Mouse (Mus musculus) midbrain, embryonic 13.5 days (tissue): ENCODE results near the gene Sh3bp1. TPM values are rescaled to one million over a fixed set of nuclear protein-coding genes. Genes with fewer than 3 reads are reported as not detected.

Source experiments
- ATAC-seq: fragments of 200-750 bp; cut with Nextera tagmentation; 2 replicates; pipeline ENCODE4 v1.8.0; 2017; ENCODE audit warnings: mild to moderate bottlenecking, moderate TSS enrichment, moderate library complexity
- H3K27ac ChIP-seq: fragments of 300-500 bp; sonication (generic); 2 replicates; pipeline ENCODE4 v1.5.1; 2015; ENCODE audit warnings: inconsistent platforms, mild to moderate bottlenecking, moderate library complexity
- H3K27me3 ChIP-seq: fragments of 300-500 bp; sonication (generic); 2 replicates; pipeline ENCODE4 v1.6.1; 2015; ENCODE audit warnings: mild to moderate bottlenecking, inconsistent platforms
- H3K36me3 ChIP-seq: fragments of 300-500 bp; sonication (generic); 2 replicates; pipeline ENCODE4 v1.6.1; 2015; ENCODE audit warnings: mild to moderate bottlenecking, inconsistent platforms
- H3K4me1 ChIP-seq: fragments of 300-500 bp; sonication (generic); replicated peaks from 2 replicates; pipeline ENCODE4 v1.6.1; 2015; ENCODE audit warnings: inconsistent platforms
- H3K4me2 ChIP-seq: fragments of 300-500 bp; sonication (generic); replicated peaks from 2 replicates; pipeline ENCODE4 v1.6.1; 2015; ENCODE audit warnings: moderate library complexity, mild to moderate bottlenecking, inconsistent platforms
- H3K4me3 ChIP-seq: fragments of 300-500 bp; sonication (generic); replicated peaks from 2 replicates; pipeline ENCODE4 v1.5.1; 2015; ENCODE audit warnings: mild to moderate bottlenecking, inconsistent platforms
- H3K9ac ChIP-seq: fragments of 300-500 bp; sonication (generic); replicated peaks from 2 replicates; pipeline ENCODE4 v1.6.1; 2015; ENCODE audit warnings: mild to moderate bottlenecking, inconsistent platforms
- H3K9me3 ChIP-seq: fragments of 300-500 bp; sonication (generic); 2 replicates; pipeline ENCODE4 v1.6.1; 2016; ENCODE audit warnings: mild to moderate bottlenecking, inconsistent platforms
- WGBS: fragments of 180-500 bp; shearing (Covaris S2); methylation state at CpG from one replicate; pipeline ENCODE4 v1.1.7; 2015; 5-methylcytosine and 5-hydroxymethylcytosine counted together
- polyA plus RNA-seq: library from polyadenylated mRNA; unstranded; fragments of >200 nt; fragmentation: Nextera tagmentation; extraction: Ambion mirVana; gene quantifications from 2 replicates; pipeline ENCODE4 v1.2.1, GENCODE M21; 2015

Sh3bp1 gene
- polyA plus RNA-seq, 1 experiment from 2014 or later = 4.9 TPM

- 7% methylated on average over 2 of the region's 2 CpGs for WGBS
- no peaks in the 10 kb centered on the region for H3K9me3 ChIP-seq
- peaks cover 17% of the 10 kb centered on the region for H3K4me1 ChIP-seq
- H3K4me3 ChIP-seq = no peak overlapping the region
- peaks cover 38% of the 10 kb centered on the region for H3K27me3 ChIP-seq
- H3K27ac ChIP-seq = no peak overlapping the region
- ATAC-seq = peak; percentile 55; the same call in 1 of the 2 replicates
- no peak overlapping the region for H3K4me2 ChIP-seq
- H3K36me3 ChIP-seq = no peaks in the 10 kb centered on the region
- H3K9ac ChIP-seq = no peak overlapping the region
Observed at GRCm38 (mm10) chr15:78903243-78903642, 3.7 kb downstream of the Sh3bp1 start.

DNA sequence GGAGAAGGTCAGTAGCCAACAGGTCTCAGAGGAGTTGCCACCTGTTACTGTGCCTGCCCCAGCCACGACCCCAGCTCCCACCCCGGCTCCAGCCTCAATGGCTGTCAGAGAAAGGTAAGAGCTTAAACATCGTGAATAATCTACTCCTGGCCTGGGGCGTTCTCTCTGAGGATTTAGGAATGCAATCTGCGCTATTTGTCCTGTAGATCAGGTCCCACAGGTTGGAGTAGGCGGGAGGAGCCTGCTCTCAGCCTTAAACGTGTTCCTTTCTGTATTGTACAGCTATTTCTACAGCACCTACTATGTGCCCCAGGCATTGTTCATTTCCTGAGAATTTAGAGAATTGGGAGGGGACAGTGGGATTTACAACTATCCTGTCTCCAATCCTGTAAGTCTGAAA, 8.8 kb downstream of the Sh3bp1 start:
- H3K9me3 ChIP-seq = no peaks in the 10 kb centered on the region
- WGBS = 84% methylated on average over 7 of the region's 7 CpGs
- H3K9ac ChIP-seq = no peak overlapping the region
- H3K27me3 ChIP-seq = no peaks in the 10 kb centered on the region
- H3K36me3 ChIP-seq = no peaks in the 10 kb centered on the region
- peaks cover 8% of the 10 kb centered on the region for H3K4me1 ChIP-seq
- H3K27ac ChIP-seq = no peak overlapping the region
- H3K4me3 ChIP-seq = no peak overlapping the region
- ATAC-seq = no peak
- H3K4me2 ChIP-seq = no peak overlapping the region

DNA sequence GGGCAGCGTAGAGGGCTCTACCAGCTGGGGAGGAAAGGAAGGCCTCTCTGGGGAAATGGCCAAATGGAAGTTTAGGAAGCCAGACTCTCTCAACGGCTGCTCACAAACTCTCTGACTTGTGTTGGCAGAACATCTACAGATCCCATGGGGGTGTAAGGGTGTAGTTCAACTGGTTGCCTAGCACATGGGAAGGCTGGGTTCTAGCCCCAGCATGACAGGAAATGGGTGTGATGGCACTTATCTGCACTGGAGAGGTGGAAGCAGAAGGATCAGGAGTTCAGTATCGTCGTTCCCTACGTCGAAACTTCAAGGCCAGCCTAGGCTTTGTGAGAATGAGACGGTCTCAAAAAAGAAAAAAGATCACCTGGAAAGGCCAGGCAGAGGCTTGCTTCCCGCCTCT, 9.4 kb downstream of the Sh3bp1 start:
- H3K27ac ChIP-seq = no peak overlapping the region
- peaks cover 8% of the 10 kb centered on the region for H3K4me1 ChIP-seq
- no peaks in the 10 kb centered on the region for H3K9me3 ChIP-seq
- H3K27me3 ChIP-seq = no peaks in the 10 kb centered on the region
- H3K4me2 ChIP-seq = no peak overlapping the region
- 89% methylated on average over 8 of the region's 8 CpGs for WGBS
- H3K36me3 ChIP-seq = no peaks in the 10 kb centered on the region
- H3K9ac ChIP-seq = no peak overlapping the region
- ATAC-seq = no peak
- no peak overlapping the region for H3K4me3 ChIP-seq

DNA sequence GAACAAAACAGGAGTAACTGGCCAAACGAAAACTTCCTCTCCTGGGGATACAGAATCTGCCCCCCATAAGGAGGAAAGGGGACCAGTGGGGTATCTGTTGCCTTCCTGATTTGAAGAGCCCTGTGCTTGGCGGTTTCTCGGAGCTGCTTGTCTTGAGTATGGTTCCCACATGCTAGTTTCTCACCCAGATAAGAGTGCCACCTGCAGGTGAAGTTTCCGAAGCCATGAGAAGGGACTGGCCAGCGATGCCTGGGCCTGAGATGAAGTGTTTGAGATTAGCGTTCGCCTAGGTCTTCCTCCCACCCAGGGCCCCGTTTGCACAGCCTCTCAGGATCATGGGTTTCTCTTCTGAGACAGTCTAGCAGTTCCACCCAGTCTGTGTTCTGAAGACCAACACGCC, 12.5 kb downstream of the Sh3bp1 start:
- no peak overlapping the region for H3K4me3 ChIP-seq
- no peak overlapping the region for H3K4me2 ChIP-seq
- peaks cover 35% of the 10 kb centered on the region for H3K4me1 ChIP-seq
- H3K27ac ChIP-seq = no peak overlapping the region
- H3K27me3 ChIP-seq = no peaks in the 10 kb centered on the region
- H3K36me3 ChIP-seq = no peaks in the 10 kb centered on the region
- no peak overlapping the region for H3K9ac ChIP-seq
- 36% methylated on average over 9 of the region's 9 CpGs for WGBS
- no peaks in the 10 kb centered on the region for H3K9me3 ChIP-seq
- ATAC-seq = no peak

- Histone ChIP-seq H3K9me3 (no peaks in the 10 kb centered on the region), H3K4me3 (peak within 1 kb of the TSS; percentile 65), H3K4me1 (peaks cover 38% of the 10 kb centered on the region), H3K27ac (peak within 1 kb of the TSS; percentile 97), H3K9ac (peak within 1 kb of the TSS; percentile 87), H3K36me3 (peaks cover 8% of the 10 kb centered on the region), H3K27me3 (no peaks in the 10 kb centered on the region), H3K4me2 (peak within 1 kb of the TSS; percentile 89)
- under 1% methylated on average over 51 of the region's 51 CpGs for WGBS
- peak; percentile 92 for ATAC-seq
Observed at GRCm38 (mm10) chr15:78913632-78914090, 14.1 kb downstream of the Sh3bp1 start, which contains the start of gene Pdxp. TSS of gene Pdxp (plus strand) at chr15:78913919.

- H3K4me3 ChIP-seq = peak overlapping the region; percentile 65
- H3K9ac ChIP-seq = peak overlapping the region; percentile 87
- peak; percentile 74 for ATAC-seq
- peak overlapping the region; percentile 89 for H3K4me2 ChIP-seq
- peak overlapping the region; percentile 97 for H3K27ac ChIP-seq
- under 1% methylated on average over 76 of the region's 87 CpGs for WGBS
- H3K9me3 ChIP-seq = no peaks in the 10 kb centered on the region
- no peaks in the 10 kb centered on the region for H3K27me3 ChIP-seq
- peaks cover 13% of the 10 kb centered on the region for H3K36me3 ChIP-seq
- peaks cover 38% of the 10 kb centered on the region for H3K4me1 ChIP-seq
Observed at GRCm38 (mm10) chr15:78914091-78914822, 14.7 kb downstream of the Sh3bp1 start.

DNA sequence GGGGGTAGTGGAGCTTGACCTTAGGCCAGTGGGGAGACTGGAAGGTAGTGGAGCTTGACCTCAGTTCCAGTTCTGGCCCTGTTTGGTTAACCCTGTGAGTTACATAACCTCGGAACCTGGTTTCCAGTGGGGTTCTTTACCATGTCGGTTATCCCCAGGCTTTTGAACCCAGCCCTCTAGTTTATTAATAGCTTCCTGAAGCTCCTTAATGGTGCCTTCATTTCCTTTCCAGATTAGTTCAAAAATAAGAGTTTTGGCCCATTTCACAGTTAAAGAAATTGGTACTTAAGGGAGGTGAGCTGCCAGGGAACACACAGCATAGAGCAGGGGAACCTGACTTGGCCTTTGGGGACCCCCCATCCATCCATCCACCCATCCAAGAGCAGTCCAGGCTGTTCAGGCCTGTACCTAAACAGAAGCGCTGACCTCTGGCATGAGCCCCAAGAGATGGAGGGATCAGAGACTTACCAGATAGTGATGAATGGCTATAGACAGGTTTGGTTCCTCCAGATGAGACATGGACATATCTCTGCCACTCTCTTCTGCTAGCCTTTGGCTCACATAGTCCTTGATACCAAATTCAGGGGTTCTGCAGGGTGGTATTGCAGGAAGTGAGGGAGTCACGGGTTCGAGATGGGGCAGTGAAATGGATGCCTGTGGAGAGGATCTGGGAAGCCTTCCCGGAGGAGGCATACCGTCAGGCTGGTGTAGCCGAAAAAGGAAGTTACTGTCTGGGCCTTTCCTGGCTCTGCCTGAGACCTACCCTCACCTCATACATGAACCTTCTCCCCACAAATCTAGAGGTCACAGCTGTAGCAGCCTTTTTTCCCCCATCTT, 15.5 kb downstream of the Sh3bp1 start:
- ATAC-seq = no peak
- Histone ChIP-seq H3K4me3 (peak overlapping the region; percentile 65), H3K27me3 (no peaks in the 10 kb centered on the region), H3K9me3 (no peaks in the 10 kb centered on the region), H3K4me2 (peak overlapping the region; percentile 89), H3K27ac (0 out of 2 replicates have a peak overlapping the region, but pooled peaks have one; percentile 97), H3K4me1 (peaks cover 38% of the 10 kb centered on the region), H3K36me3 (peaks cover 21% of the 10 kb centered on the region), H3K9ac (peak overlapping the region; percentile 87)
- WGBS = 45% methylated on average over 8 of the region's 8 CpGs

- 3% methylated on average over 8 of the region's 8 CpGs for WGBS
- peaks cover 22% of the 10 kb centered on the region for H3K36me3 ChIP-seq
- no peaks in the 10 kb centered on the region for H3K27me3 ChIP-seq
- peaks cover 38% of the 10 kb centered on the region for H3K4me1 ChIP-seq
- peak; percentile 12; the same call in 1 of the 2 replicates for ATAC-seq
- peak overlapping the region; percentile 87 for H3K9ac ChIP-seq
- H3K9me3 ChIP-seq = no peaks in the 10 kb centered on the region
- H3K4me2 ChIP-seq = peak overlapping the region; percentile 89
- H3K4me3 ChIP-seq = peak overlapping the region; percentile 65
- peak overlapping the region; percentile 66; the same call in 1 of the 2 replicates for H3K27ac ChIP-seq
Observed at GRCm38 (mm10) chr15:78915660-78916017, 16.1 kb downstream of the Sh3bp1 start.

GRCm38 (mm10) chr15:78916052-78916826, 16.7 kb downstream of the Sh3bp1 start:
- H3K36me3 ChIP-seq = peaks cover 22% of the 10 kb centered on the region
- peak overlapping the region; percentile 65 for H3K4me3 ChIP-seq
- H3K4me1 ChIP-seq = peaks cover 38% of the 10 kb centered on the region
- 37% methylated on average over 12 of the region's 12 CpGs for WGBS
- H3K4me2 ChIP-seq = peak overlapping the region; percentile 89
- H3K27me3 ChIP-seq = no peaks in the 10 kb centered on the region
- H3K9ac ChIP-seq = peak overlapping the region; percentile 63
- peak; percentile 10; the same call in 1 of the 2 replicates for ATAC-seq
- H3K9me3 ChIP-seq = no peaks in the 10 kb centered on the region
- peak overlapping the region; percentile 66 for H3K27ac ChIP-seq

DNA sequence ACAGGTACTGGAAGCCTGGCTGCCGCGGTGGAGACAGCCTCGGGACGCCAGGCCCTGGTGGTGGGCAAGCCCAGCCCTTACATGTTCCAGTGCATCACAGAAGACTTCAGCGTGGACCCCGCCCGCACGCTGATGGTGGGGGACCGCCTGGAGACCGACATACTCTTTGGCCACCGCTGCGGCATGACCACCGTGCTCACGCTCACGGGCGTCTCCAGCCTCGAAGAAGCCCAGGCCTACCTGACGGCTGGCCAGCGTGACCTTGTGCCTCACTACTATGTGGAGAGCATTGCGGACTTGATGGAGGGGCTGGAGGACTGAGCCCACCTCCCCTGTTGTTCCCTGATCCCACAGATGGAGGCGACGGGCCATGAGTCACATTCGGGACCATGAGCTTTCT, 18.6 kb downstream of the Sh3bp1 start:
- Histone ChIP-seq H3K9me3 (no peaks in the 10 kb centered on the region), H3K4me2 (no peak overlapping the region), H3K36me3 (peaks cover 22% of the 10 kb centered on the region), H3K9ac (no peak overlapping the region), H3K27me3 (no peaks in the 10 kb centered on the region), H3K4me1 (peaks cover 32% of the 10 kb centered on the region), H3K4me3 (no peak overlapping the region), H3K27ac (no peak overlapping the region)
- no peak for ATAC-seq
- WGBS = 95% methylated on average over 23 of the region's 23 CpGs

DNA sequence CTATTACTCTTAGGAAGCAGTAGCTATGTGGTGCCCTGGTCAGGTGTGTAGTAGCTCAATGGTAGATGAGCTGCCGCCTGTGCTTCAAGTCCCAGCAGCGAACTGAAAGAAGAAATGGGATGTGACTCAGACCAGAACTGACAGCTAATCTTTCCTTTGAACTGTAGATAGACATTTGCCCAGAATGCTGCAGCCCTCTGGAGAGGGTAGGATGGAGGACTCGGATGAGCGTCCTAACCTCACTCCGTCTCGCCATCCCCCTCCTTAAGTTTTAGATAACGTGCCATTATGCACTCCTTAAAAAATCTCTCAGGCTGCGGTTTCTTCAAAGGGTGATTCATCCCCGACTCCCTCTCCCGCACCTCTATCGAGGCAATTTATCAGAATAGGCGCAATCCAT, 20.3 kb downstream of the Sh3bp1 start:
- Histone ChIP-seq H3K4me3 (no peak overlapping the region), H3K27ac (no peak overlapping the region), H3K4me1 (peaks cover 23% of the 10 kb centered on the region), H3K27me3 (no peaks in the 10 kb centered on the region; the same call in 1 of the 2 replicates), H3K4me2 (no peak overlapping the region), H3K36me3 (peaks cover 22% of the 10 kb centered on the region), H3K9ac (no peak overlapping the region), H3K9me3 (no peaks in the 10 kb centered on the region)
- 82% methylated on average over 12 of the region's 12 CpGs for WGBS
- no peak for ATAC-seq
